Mouse (Mus musculus): Measurements from ENCODE around the gene Mmd2. TPM values are rescaled to one million over a fixed set of nuclear protein-coding genes. Genes with fewer than 3 reads are reported as not detected.

Mmd2 gene
- polyA plus RNA-seq, 1 experiment: 0.18 TPM

- Histone ChIP-seq H3K4me1 (ENCODE audit: control insufficient read depth, insufficient read depth, insufficient read length) (peaks cover 4% of the 10 kb centered on the region; the same call in 1 of the 2 replicates), H3K36me3 (ENCODE audit: control insufficient read depth, insufficient read depth, low read length) (no peaks in the 10 kb centered on the region), H3K4me3 (ENCODE audit: extremely low read depth, insufficient read depth, insufficient read length) (peak overlapping the region; percentile 38; the same call in 1 of the 2 replicates), H3K27ac (ENCODE audit: insufficient read depth, low read length) (no peak overlapping the region), H3K27me3 (ENCODE audit: control insufficient read depth, insufficient read depth, low read length) (peaks cover 8% of the 10 kb centered on the region)
- TF ChIP-seq CTCF (IDR thresholded peaks at IDR 0.05; ENCODE audit: extremely low read depth, insufficient read depth, insufficient read length, insufficient replicate concordance) (no peak), POLR2A (IDR thresholded peaks at IDR 0.05; ENCODE audit: low read depth, low read length) (no peak)
- WGBS: 17% methylated on average over 31 of the region's 31 CpGs
- DNase-seq (ENCODE audit: low read depth in 1 of 2, low spot score in 2 of 2): no peak
These were observed 58.5 kb downstream of the Mmd2 start for GRCm38 (mm10) chr5:142549961-142550705.

GRCm38 (mm10) chr5:142549441-142549840 lies 59.2 kb downstream of the Mmd2 start:
- H3K27me3 ChIP-seq (ENCODE audit: control insufficient read depth, insufficient read depth, low read length): peaks cover 8% of the 10 kb centered on the region
- H3K4me3 ChIP-seq (ENCODE audit: extremely low read depth, insufficient read depth, insufficient read length): no peak overlapping the region
- H3K4me1 ChIP-seq (ENCODE audit: control insufficient read depth, insufficient read depth, insufficient read length): peaks cover 4% of the 10 kb centered on the region; the same call in 1 of the 2 replicates
- no peak overlapping the region for H3K27ac ChIP-seq (ENCODE audit: insufficient read depth, low read length)
- 81% methylated on average over 9 of the region's 9 CpGs for WGBS
- no peaks in the 10 kb centered on the region for H3K36me3 ChIP-seq (ENCODE audit: control insufficient read depth, insufficient read depth, low read length)
- TF ChIP-seq POLR2A (IDR thresholded peaks at IDR 0.05; ENCODE audit: low read depth, low read length) (no peak), CTCF (IDR thresholded peaks at IDR 0.05; ENCODE audit: extremely low read depth, insufficient read depth, insufficient read length, insufficient replicate concordance) (no peak)
- DNase-seq (ENCODE audit: low read depth in 1 of 2, low spot score in 2 of 2): no peak

DNA sequence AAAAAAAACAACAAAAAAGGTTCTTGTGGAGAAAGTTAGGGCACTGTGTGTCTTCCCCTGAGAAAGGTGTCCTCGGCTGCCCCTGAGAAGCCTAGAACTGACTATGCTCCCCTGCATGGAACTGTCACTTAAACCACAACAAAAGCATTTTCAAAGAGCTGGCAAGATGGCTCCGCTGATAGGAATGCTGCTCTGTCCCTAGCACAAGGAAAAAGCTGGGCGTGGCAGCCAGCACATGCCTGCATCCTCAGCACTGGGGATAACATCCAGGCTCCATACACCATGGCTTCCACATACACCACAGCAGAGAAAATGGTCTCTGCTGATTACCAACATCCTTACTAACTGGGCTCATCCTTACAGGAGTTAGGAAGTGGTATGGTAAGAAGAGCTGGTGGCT lies 61.5 kb downstream of the Mmd2 start:
- Histone ChIP-seq H3K4me1 (ENCODE audit: control insufficient read depth, insufficient read depth, insufficient read length) (peaks cover 4% of the 10 kb centered on the region; the same call in 1 of the 2 replicates), H3K27me3 (ENCODE audit: control insufficient read depth, insufficient read depth, low read length) (peaks cover 8% of the 10 kb centered on the region), H3K27ac (ENCODE audit: insufficient read depth, low read length) (no peak overlapping the region), H3K4me3 (ENCODE audit: extremely low read depth, insufficient read depth, insufficient read length) (no peak overlapping the region), H3K36me3 (ENCODE audit: control insufficient read depth, insufficient read depth, low read length) (no peaks in the 10 kb centered on the region)
- WGBS: 85% methylated on average over 3 of the region's 3 CpGs
- TF ChIP-seq POLR2A (IDR thresholded peaks at IDR 0.05; ENCODE audit: low read depth, low read length) (no peak), CTCF (IDR thresholded peaks at IDR 0.05; ENCODE audit: extremely low read depth, insufficient read depth, insufficient read length, insufficient replicate concordance) (no peak)
- no peak for DNase-seq (ENCODE audit: low read depth in 1 of 2, low spot score in 2 of 2)

GRCm38 (mm10) chr5:142546344-142546743 lies 62.3 kb downstream of the Mmd2 start:
- peaks cover 8% of the 10 kb centered on the region for H3K27me3 ChIP-seq (ENCODE audit: control insufficient read depth, insufficient read depth, low read length)
- DNase-seq (ENCODE audit: low read depth in 1 of 2, low spot score in 2 of 2): no peak
- 65% methylated on average over 5 of the region's 5 CpGs for WGBS
- H3K36me3 ChIP-seq (ENCODE audit: control insufficient read depth, insufficient read depth, low read length): no peaks in the 10 kb centered on the region
- H3K27ac ChIP-seq (ENCODE audit: insufficient read depth, low read length): no peak overlapping the region
- no peak overlapping the region for H3K4me3 ChIP-seq (ENCODE audit: extremely low read depth, insufficient read depth, insufficient read length)
- TF ChIP-seq CTCF (IDR thresholded peaks at IDR 0.05; ENCODE audit: extremely low read depth, insufficient read depth, insufficient read length, insufficient replicate concordance) (no peak), POLR2A (IDR thresholded peaks at IDR 0.05; ENCODE audit: low read depth, low read length) (no peak)
- H3K4me1 ChIP-seq (ENCODE audit: control insufficient read depth, insufficient read depth, insufficient read length): peaks cover 4% of the 10 kb centered on the region; the same call in 1 of the 2 replicates

DNA sequence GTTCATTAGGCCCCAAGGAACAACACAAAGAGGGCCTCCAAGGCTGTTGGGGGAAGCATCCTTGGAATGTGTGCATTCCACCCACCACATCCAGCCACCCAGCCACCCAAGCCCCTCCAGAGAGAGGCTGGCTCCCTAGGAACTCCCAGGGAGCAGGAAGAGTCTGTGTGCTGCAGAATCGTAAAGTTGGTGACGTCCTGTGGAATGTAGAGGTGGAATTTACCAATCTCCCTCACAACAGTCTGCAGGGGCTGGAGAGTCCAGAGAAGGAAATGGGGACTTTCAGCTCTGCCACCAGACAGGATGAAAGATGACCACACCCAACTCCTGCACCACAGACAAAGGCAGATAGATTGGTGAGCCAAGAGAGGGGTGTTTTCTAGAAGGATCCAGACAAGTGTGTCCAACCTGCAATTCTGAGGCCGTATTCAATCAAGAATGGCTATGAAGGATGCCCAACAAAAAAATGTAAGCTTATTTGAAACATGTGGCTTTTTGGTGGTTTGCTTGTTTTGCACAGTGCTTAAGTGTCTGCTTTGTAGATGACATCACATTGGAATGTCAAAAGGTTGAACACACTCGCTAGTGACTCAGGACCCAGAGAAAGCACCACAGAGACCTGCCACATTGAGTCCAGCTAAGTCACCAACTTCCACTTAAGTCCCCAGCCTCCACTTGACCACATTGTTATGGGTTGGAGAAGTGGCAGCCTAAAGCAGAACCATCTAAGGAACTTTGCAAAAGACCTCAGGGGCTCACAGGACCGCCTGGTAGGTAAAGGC lies 63.4 kb downstream of the Mmd2 start:
- no peaks in the 10 kb centered on the region for H3K27me3 ChIP-seq (ENCODE audit: control insufficient read depth, insufficient read depth, low read length)
- TF ChIP-seq CTCF (IDR thresholded peaks at IDR 0.05; ENCODE audit: extremely low read depth, insufficient read depth, insufficient read length, insufficient replicate concordance) (no peak), POLR2A (IDR thresholded peaks at IDR 0.05; ENCODE audit: low read depth, low read length) (no peak)
- H3K36me3 ChIP-seq (ENCODE audit: control insufficient read depth, insufficient read depth, low read length): no peaks in the 10 kb centered on the region
- H3K27ac ChIP-seq (ENCODE audit: insufficient read depth, low read length): no peak overlapping the region
- no peaks in the 10 kb centered on the region for H3K4me1 ChIP-seq (ENCODE audit: control insufficient read depth, insufficient read depth, insufficient read length)
- H3K4me3 ChIP-seq (ENCODE audit: extremely low read depth, insufficient read depth, insufficient read length): no peak overlapping the region
- WGBS: 66% methylated on average over 5 of the region's 5 CpGs
- DNase-seq (ENCODE audit: low read depth in 1 of 2, low spot score in 2 of 2): no peak

GRCm38 (mm10) chr5:142537286-142537685 lies 71.3 kb downstream of the Mmd2 start:
- no peaks in the 10 kb centered on the region for H3K27me3 ChIP-seq (ENCODE audit: control insufficient read depth, insufficient read depth, low read length)
- DNase-seq (ENCODE audit: low read depth in 1 of 2, low spot score in 2 of 2): no peak
- WGBS: 82% methylated on average over 3 of the region's 3 CpGs
- no peak overlapping the region for H3K27ac ChIP-seq (ENCODE audit: insufficient read depth, low read length)
- TF ChIP-seq CTCF (IDR thresholded peaks at IDR 0.05; ENCODE audit: extremely low read depth, insufficient read depth, insufficient read length, insufficient replicate concordance): no peak
- no peak for TF ChIP-seq POLR2A (IDR thresholded peaks at IDR 0.05; ENCODE audit: low read depth, low read length)
- H3K4me1 ChIP-seq (ENCODE audit: control insufficient read depth, insufficient read depth, insufficient read length): no peaks in the 10 kb centered on the region
- no peaks in the 10 kb centered on the region for H3K36me3 ChIP-seq (ENCODE audit: control insufficient read depth, insufficient read depth, low read length)
- H3K4me3 ChIP-seq (ENCODE audit: extremely low read depth, insufficient read depth, insufficient read length): no peak overlapping the region
